Mouse (Mus musculus): ENCODE measurements around the gene Sstr3. TPM values are rescaled to one million over a fixed set of nuclear protein-coding genes. Genes with fewer than 3 reads are reported as not detected.

Sstr3 gene
- polyA plus RNA-seq, 1 experiment from 2014 or later: 0.20 TPM

DNA sequence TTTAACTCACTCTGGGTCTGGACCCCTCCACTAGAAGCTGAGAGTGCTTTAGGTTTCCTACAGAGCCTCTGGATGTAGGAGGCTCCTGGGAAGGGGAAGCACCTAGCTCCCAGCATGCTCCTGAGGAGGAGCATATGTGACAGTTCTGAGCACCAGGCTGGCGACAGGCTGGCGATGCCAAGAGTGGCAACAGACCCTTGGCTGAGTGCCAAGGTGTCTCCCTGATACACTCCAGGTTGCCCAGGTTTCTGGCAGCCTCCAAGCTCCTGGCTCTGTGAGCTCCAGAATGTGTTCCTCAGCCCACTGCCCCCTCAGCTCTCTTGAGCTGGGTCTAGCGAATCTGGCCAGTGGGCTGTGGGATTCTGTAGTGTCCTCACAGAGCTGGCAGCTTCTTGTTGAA lies 2.9 kb downstream of the Sstr3 start:
- peak overlapping the region; percentile 54 for H3K27ac ChIP-seq
- H3K9ac ChIP-seq: no peak overlapping the region
- peaks cover 38% of the 10 kb centered on the region for H3K27me3 ChIP-seq
- peak; percentile 54 for ATAC-seq (replicated peaks; ENCODE audit: insufficient number of reproducible peaks, insufficient read depth, low FRiP score, low read depth)
- H3K36me3 ChIP-seq: no peaks in the 10 kb centered on the region
- H3K4me1 ChIP-seq (replicated peaks): peaks cover 25% of the 10 kb centered on the region
- H3K4me3 ChIP-seq: no peak overlapping the region
- no peaks in the 10 kb centered on the region for H3K9me3 ChIP-seq (replicated peaks)
- 20% methylated on average over 3 of the region's 3 CpGs for WGBS
- no peak overlapping the region for H3K4me2 ChIP-seq

DNA sequence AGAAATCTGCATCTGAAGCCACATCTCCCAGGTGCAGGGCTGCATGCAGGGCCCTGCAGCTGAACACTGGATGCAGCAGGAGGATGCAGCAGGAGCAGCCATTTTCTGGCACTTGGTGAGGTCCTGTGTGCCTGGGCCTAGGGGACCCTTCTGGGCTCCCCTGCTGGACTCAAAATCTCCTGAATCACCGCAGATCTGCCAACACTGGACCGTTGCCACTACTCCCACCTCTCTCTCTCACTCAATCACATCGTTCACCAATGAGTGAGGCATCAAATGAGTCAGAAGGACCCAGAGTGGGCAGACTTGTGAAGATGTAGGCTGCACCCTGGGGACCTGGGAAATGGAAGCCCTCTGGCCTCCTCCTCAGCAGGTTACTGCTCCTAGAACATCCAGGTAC lies 3.4 kb downstream of the Sstr3 start:
- H3K36me3 ChIP-seq: no peaks in the 10 kb centered on the region
- WGBS: 65% methylated on average over 3 of the region's 3 CpGs
- H3K4me1 ChIP-seq (replicated peaks): peaks cover 25% of the 10 kb centered on the region
- no peaks in the 10 kb centered on the region for H3K9me3 ChIP-seq (replicated peaks)
- peaks cover 37% of the 10 kb centered on the region for H3K27me3 ChIP-seq
- ATAC-seq (replicated peaks; ENCODE audit: insufficient number of reproducible peaks, insufficient read depth, low FRiP score, low read depth): no peak
- no peak overlapping the region for H3K9ac ChIP-seq
- no peak overlapping the region for H3K4me3 ChIP-seq
- H3K27ac ChIP-seq: no peak overlapping the region; the same call in 1 of the 2 replicates
- H3K4me2 ChIP-seq: no peak overlapping the region

DNA sequence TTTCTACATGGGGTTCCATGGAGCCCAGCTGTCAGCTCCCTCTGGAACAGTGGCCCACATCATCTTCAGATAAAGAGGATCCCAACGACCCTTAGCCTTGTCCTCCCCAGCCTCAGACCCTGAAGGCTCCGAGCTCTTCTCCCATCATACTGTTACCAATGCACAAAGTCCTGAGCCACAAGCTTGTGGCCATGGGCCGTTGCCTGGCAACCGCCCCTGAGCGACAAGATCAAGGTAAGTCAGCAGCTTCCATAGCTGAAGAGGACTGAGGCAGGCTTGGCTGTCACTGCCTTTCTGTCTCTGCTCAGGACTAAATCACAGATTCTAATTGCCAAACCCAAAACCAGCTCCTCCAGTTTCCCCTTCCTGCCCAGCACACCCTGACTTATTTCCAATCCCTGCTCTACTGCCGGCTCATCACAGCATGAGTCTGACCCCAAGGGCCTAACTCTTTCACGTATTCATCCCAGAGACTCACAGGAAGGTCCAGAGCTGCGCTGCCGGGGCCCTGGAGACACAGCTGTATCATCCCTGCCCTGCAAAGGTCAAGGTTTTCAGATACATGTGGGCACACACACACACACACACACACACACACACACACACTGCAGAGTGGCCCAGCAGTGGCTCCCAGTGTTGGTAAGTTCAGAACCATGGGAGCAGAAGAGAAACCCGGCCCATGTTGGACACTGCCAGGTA lies 8.6 kb downstream of the Sstr3 start:
- Histone ChIP-seq H3K27me3 (peaks cover 13% of the 10 kb centered on the region), H3K9me3 (replicated peaks) (no peaks in the 10 kb centered on the region), H3K4me3 (no peak overlapping the region), H3K36me3 (no peaks in the 10 kb centered on the region), H3K9ac (no peak overlapping the region), H3K27ac (no peak overlapping the region), H3K4me2 (no peak overlapping the region), H3K4me1 (replicated peaks) (peaks cover 9% of the 10 kb centered on the region)
- ATAC-seq (replicated peaks; ENCODE audit: insufficient number of reproducible peaks, insufficient read depth, low FRiP score, low read depth): no peak
- WGBS: 53% methylated on average over 10 of the region's 10 CpGs

DNA sequence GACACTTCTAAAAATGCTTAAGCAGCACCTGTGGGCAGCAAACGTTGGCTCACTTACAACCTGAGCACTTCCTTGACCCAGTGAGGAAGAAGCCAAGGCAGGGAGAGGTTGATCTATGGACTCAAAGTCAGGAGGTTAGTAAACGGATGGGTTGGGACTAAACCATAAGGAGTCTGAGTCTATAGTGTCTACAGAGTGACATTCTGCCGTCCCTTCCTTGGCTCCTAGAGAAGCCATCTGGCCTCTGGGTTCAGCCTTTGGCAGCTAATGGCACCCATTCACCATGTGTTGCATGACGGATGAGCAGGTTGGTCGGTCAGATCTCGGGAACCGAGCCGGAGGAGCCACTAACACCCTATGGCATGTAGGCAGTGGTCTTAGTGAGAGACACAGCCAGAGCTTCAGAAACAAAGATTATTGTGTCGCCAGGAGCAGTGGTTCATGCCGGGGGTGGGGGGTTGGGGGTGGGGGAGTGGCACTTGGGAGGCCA lies 11.1 kb downstream of the Sstr3 start:
- no peak overlapping the region for H3K9ac ChIP-seq
- H3K4me3 ChIP-seq: no peak overlapping the region
- no peak overlapping the region for H3K4me2 ChIP-seq
- no peaks in the 10 kb centered on the region for H3K9me3 ChIP-seq (replicated peaks)
- no peak overlapping the region for H3K27ac ChIP-seq
- no peaks in the 10 kb centered on the region for H3K36me3 ChIP-seq
- 75% methylated on average over 10 of the region's 10 CpGs for WGBS
- no peaks in the 10 kb centered on the region; the same call in 1 of the 2 replicates for H3K27me3 ChIP-seq
- peaks cover 34% of the 10 kb centered on the region for H3K4me1 ChIP-seq (replicated peaks)
- ATAC-seq (replicated peaks; ENCODE audit: insufficient number of reproducible peaks, insufficient read depth, low FRiP score, low read depth): no peak

DNA sequence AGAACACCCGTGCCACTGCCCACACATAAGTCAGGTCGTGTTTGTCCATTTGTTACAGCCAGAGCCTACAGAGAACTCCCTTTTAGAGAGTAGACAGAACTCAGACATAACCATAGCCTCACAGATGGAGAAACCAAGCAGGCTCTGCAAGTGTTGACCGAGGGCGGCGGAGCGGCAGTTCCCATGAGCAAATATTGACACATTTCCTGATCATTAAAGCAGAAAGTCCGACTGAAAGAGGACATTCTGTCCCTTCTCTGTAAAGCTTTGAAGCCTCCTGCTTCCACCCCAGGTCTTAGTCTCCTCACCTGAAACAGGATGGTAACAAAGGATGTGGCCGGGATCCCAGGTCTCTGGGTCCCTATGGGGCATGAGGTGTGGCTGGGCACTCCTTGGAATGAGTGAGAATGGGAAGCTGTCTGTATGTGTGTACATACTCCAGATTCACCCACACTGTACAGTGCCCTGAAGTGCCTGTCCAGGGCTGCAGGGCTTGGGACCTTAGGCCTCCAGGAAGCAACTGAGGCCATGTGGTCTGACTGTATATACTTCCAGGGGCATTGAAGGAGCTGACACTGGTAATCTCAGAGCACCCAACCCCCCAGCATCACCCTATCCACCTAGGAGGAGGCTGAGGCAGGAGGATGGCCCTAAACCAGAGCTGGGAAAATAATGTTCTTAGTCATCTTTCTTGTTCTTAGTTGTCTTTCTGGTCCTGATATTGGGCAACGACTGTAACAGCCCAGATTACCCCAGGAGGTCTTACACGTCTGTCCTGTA lies 11.7 kb downstream of the Sstr3 start:
- Histone ChIP-seq H3K27ac (no peak overlapping the region), H3K4me1 (replicated peaks) (peaks cover 39% of the 10 kb centered on the region), H3K36me3 (no peaks in the 10 kb centered on the region), H3K27me3 (no peaks in the 10 kb centered on the region; the same call in 1 of the 2 replicates), H3K9me3 (replicated peaks) (no peaks in the 10 kb centered on the region), H3K9ac (no peak overlapping the region), H3K4me3 (no peak overlapping the region), H3K4me2 (no peak overlapping the region)
- no peak for ATAC-seq (replicated peaks; ENCODE audit: insufficient number of reproducible peaks, insufficient read depth, low FRiP score, low read depth)
- 72% methylated on average over 10 of the region's 10 CpGs for WGBS

DNA sequence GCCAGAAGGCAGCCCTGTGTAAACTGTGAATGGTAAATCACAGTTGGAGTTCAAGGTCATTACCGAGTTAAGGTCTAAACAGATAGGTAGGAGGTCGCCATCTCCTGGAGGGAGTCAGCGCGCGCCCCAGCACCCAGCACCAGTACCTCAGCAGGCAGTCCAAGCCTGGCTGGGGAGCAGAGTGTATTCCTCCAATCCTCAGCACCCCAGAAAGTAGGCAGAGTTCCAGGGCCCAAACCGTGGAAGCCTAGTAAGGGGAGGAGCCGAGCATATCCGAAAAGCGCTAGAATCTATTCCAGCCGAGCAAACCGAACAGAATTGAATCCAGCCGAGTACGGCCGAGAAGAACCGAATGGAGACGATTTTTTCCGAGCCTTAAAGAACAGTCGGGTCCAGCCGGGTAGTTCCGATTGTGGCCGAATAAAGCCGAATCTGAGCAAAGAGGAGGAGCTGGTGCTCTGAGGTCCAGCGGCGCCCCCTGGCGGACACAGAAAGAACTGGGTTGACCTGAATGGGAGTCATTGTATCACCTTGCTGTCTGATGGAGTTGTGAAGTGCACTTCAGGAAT lies 12.5 kb downstream of the Sstr3 start:
- Histone ChIP-seq H3K27ac (peak overlapping the region; percentile 94), H3K4me2 (peak overlapping the region; percentile 49), H3K9ac (peak overlapping the region; percentile 26), H3K36me3 (no peaks in the 10 kb centered on the region), H3K27me3 (no peaks in the 10 kb centered on the region; the same call in 1 of the 2 replicates), H3K9me3 (replicated peaks) (no peaks in the 10 kb centered on the region), H3K4me3 (peak overlapping the region; percentile 32), H3K4me1 (replicated peaks) (peaks cover 44% of the 10 kb centered on the region)
- peak; percentile 82 for ATAC-seq (replicated peaks; ENCODE audit: insufficient number of reproducible peaks, insufficient read depth, low FRiP score, low read depth)
- WGBS: under 1% methylated on average over 25 of the region's 25 CpGs

DNA sequence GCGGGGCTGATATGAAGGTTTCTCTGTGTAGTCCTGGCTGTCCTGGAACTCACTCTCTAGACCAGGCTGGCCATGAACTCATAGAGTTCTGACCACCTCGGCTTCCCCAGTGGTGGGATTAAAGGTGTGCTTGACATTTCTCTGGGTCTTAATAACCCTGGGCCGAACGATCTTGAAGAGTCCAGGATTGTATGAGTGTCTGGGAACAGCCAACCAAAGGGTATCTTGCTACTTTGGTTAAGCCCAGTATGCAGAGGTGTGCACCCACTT lies 13.1 kb downstream of the Sstr3 start:
- Histone ChIP-seq H3K4me3 (peak overlapping the region; percentile 32), H3K27me3 (no peaks in the 10 kb centered on the region; the same call in 1 of the 2 replicates), H3K9ac (peak overlapping the region; percentile 26), H3K4me1 (replicated peaks) (peaks cover 44% of the 10 kb centered on the region), H3K4me2 (peak overlapping the region; percentile 49), H3K36me3 (no peaks in the 10 kb centered on the region), H3K27ac (peak overlapping the region; percentile 94), H3K9me3 (replicated peaks) (no peaks in the 10 kb centered on the region)
- ATAC-seq (replicated peaks; ENCODE audit: insufficient number of reproducible peaks, insufficient read depth, low FRiP score, low read depth): no peak
- 62% methylated on average over 4 of the region's 4 CpGs for WGBS

DNA sequence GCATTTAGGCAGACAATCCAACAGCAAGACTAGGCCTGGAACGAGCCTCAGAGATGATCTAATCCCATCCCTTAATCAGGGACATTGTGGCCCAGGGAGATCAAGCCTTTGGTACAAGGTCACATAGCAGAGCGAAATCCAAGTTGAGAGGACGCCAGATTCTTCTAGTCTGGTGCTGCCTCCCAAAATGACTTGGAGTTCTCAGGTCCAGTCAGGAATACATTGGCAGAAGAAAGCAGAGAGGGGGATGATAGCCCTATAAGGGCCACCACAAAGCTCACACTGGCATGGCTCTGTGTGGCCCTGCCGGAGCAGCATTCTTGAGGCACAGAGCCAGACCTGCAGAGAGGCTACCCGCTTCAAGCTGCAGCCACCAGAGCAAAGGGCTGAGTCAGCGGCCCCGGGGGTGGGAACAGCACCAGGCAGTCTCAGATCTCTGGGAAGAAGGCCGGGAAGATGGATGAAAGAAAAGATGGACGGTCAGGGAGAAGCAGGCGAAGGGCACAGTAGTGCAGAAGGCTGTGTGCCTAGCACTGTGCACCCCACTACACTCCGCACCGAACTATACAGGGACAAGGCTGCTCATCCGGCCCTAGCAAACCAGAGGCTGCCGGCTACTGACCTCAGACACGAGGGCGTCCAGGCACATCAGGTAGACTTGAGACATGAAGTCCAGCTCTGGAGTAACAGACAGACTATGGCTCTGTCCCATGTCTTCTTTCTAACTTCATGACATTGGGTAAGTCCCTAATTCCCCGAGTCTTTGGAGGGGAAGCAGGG lies 13.6 kb downstream of the Sstr3 start, which contains the start of gene C1qtnf6:
C1qtnf6 (minus strand) TSS at position 746 of the 780 bp plus-strand sequence.
- peak within 1 kb of the TSS; percentile 32 for H3K4me3 ChIP-seq
- H3K4me2 ChIP-seq: peak within 1 kb of the TSS; percentile 49
- H3K27me3 ChIP-seq: no peaks in the 10 kb centered on the region; the same call in 1 of the 2 replicates
- peaks cover 44% of the 10 kb centered on the region for H3K4me1 ChIP-seq (replicated peaks)
- 61% methylated on average over 17 of the region's 17 CpGs for WGBS
- no peaks in the 10 kb centered on the region for H3K9me3 ChIP-seq (replicated peaks)
- no peak for ATAC-seq (replicated peaks; ENCODE audit: insufficient number of reproducible peaks, insufficient read depth, low FRiP score, low read depth)
- H3K36me3 ChIP-seq: no peaks in the 10 kb centered on the region
- H3K27ac ChIP-seq: peak within 1 kb of the TSS; percentile 94
- peak within 1 kb of the TSS; percentile 26 for H3K9ac ChIP-seq

DNA sequence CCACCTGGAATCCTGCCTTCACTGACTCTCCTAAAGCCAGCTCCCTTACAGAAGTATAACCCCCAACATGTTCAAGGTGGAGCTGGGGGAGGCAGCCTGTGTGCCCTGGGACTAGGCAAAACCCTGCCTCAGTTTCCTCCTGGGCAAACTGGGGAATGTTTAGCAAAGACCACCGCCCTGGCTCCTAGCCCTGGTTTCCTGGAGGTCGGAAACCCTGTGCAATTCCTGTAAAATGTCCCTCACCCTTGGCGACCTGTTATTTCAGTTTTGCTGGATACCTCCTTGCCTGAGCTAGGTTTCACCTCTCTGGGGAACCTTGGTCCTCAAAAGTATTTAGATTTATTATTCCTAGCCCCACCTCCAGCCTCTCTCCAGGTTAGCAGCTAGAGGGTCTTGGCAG lies 14.3 kb downstream of the Sstr3 start:
- peaks cover 44% of the 10 kb centered on the region for H3K4me1 ChIP-seq (replicated peaks)
- peak overlapping the region; percentile 26; the same call in 1 of the 2 replicates for H3K9ac ChIP-seq
- peak overlapping the region; percentile 52; the same call in 1 of the 2 replicates for H3K4me3 ChIP-seq

DNA sequence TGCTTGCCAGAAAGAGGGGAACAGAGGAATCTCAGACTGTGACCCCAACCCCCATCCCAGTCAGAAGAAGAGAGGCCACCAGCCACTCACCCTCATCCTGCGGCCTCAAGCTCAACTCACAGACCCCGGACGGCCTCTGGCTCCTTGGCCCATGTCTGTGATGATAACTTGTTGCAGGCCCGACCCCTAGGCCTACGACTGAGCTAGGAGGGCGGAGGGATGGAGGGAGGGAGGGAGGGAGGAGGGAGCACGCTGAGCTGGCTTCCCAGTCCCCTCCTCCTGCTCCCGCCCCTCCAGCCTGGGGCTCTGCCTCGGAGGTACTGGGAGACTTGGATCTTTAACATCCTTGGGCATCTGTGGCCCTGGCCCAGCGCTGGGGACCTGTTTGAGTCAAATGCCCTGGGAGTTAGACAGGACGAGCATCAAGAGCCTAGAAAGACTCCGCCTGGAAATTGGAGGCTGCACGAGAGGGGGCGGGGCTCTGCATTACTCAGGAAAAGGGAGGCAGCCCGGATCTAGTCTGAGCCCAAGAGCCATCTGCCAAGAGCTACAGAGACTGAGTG lies 15.0 kb downstream of the Sstr3 start:
- H3K9ac ChIP-seq: peak overlapping the region; percentile 62
- WGBS: 2% methylated on average over 15 of the region's 15 CpGs
- peaks cover 44% of the 10 kb centered on the region for H3K4me1 ChIP-seq (replicated peaks)
- H3K27me3 ChIP-seq: no peaks in the 10 kb centered on the region
- peak overlapping the region; percentile 72 for H3K4me2 ChIP-seq
- no peaks in the 10 kb centered on the region for H3K9me3 ChIP-seq (replicated peaks)
- ATAC-seq (replicated peaks; ENCODE audit: insufficient number of reproducible peaks, insufficient read depth, low FRiP score, low read depth): peak; percentile 47
- H3K27ac ChIP-seq: peak overlapping the region; percentile 94
- H3K4me3 ChIP-seq: peak overlapping the region; percentile 52
- no peaks in the 10 kb centered on the region for H3K36me3 ChIP-seq

More for the DNA sequence above, 14.3 kb downstream of the Sstr3 start:
- Histone ChIP-seq H3K27ac (peak overlapping the region; percentile 94), H3K36me3 (no peaks in the 10 kb centered on the region), H3K27me3 (no peaks in the 10 kb centered on the region), H3K9me3 (replicated peaks) (no peaks in the 10 kb centered on the region), H3K4me2 (peak overlapping the region; percentile 72)
- no peak for ATAC-seq (replicated peaks; ENCODE audit: insufficient number of reproducible peaks, insufficient read depth, low FRiP score, low read depth)
- WGBS: 72% methylated on average over 3 of the region's 3 CpGs

All from heart, embryonic 15.5 days (tissue).